In genomic region chr1:143837681-143838080, GRCm38 (mm10) we compare ENCODE assay signal across 25 mouse cellular contexts.
DNase-seq lines count a peak whose midpoint lies in the region; TF ChIP-seq lines count a peak whose summit lies in the region.
"Had no signal": no experiment of that assay in that cellular context is flagged by ENCODE, and none has a peak within 500 bp of the region (broad histone marks: within the 10 kb centered on the region; RNA-seq: fewer than 3 reads in every experiment).

No protein-coding gene starts in this region.

- WGBS in kidney, adult 2 months: 96% methylated on average over 4 of the region's 4 CpGs

- peak overlapping the region; percentile 55 for H3K27ac ChIP-seq in gastrocnemius, adult 2 months
- peak overlapping the region; percentile 83 for H3K27ac ChIP-seq in testis, adult 2 months (ENCODE audit: control insufficient read depth, insufficient read depth, low read depth, low read length)
- H3K27ac ChIP-seq in kidney, adult 2 months (ENCODE audit: insufficient read depth, low read depth, low read length): no peak overlapping the region
- H3K27ac ChIP-seq: embryonic facial prominence, embryonic 13.5 days; forebrain, embryonic 12.5 days; forebrain, embryonic 15.5 days; hindbrain, embryonic 10.5 days; hindbrain, embryonic 13.5 days; intestine, embryonic 15.5 days had no signal

- no peaks in the 10 kb centered on the region for H3K36me3 ChIP-seq in testis, adult 2 months (ENCODE audit: control insufficient read depth, insufficient read depth, low read length)
- no peaks in the 10 kb centered on the region for H3K36me3 ChIP-seq in kidney, adult 2 months (ENCODE audit: control insufficient read depth, insufficient read depth, low read length)
- H3K36me3 ChIP-seq: embryonic facial prominence, embryonic 13.5 days; forebrain, embryonic 12.5 days; forebrain, embryonic 15.5 days; G1E; hindbrain, embryonic 10.5 days; hindbrain, embryonic 13.5 days; intestine, embryonic 15.5 days had no signal

- peak; percentile 15 for DNase-seq in adrenal gland, postnatal 14 days
- DNase-seq in adrenal gland, postnatal 25 days: no peak
- DNase-seq in gastrocnemius, adult 2 months: peak; percentile 54
- no peak for DNase-seq in gastrocnemius, postnatal 10 days
- DNase-seq in testis, postnatal 14 days (ENCODE audit: low spot score): no peak
- DNase-seq in skeletal muscle tissue, adult 2 months (ENCODE audit: low read depth, low spot score): peak; percentile 38
- DNase-seq in kidney, adult 2 months: no peak
- DNase-seq: adrenal gland, adult 8-10 months; B cell, adult 2 months; cerebellum, adult 9-11 months; cerebellum, postnatal 25 days; heart, adult 11 months; heart, postnatal 36 days; kidney, adult 11 months; kidney, adult 9 months had no signal

- H3K4me3 ChIP-seq in gastrocnemius, adult 2 months: no peak overlapping the region
- no peak overlapping the region for H3K4me3 ChIP-seq in testis, adult 2 months (ENCODE audit: control insufficient read depth, low read depth, low read length)
- H3K4me3 ChIP-seq in kidney, adult 2 months (ENCODE audit: insufficient read depth, low read depth, low read length): no peak overlapping the region
- H3K4me3 ChIP-seq: embryonic facial prominence, embryonic 13.5 days; erythroblast, embryonic 14.5 days; forebrain, embryonic 12.5 days; forebrain, embryonic 15.5 days; hindbrain, embryonic 10.5 days; hindbrain, embryonic 13.5 days; intestine, embryonic 15.5 days had no signal

- no peaks in the 10 kb centered on the region for H3K27me3 ChIP-seq in testis, adult 2 months (ENCODE audit: control insufficient read depth, insufficient read depth, low read length)
- H3K27me3 ChIP-seq in kidney, adult 2 months (replicated peaks; ENCODE audit: control insufficient read depth, insufficient read depth, low read length): no peaks in the 10 kb centered on the region
- H3K27me3 ChIP-seq: CH12.LX; embryonic facial prominence, embryonic 13.5 days; forebrain, embryonic 12.5 days; forebrain, embryonic 15.5 days; hindbrain, embryonic 13.5 days; intestine, embryonic 15.5 days had no signal

- TF ChIP-seq CTCF in gastrocnemius, adult 2 months (IDR thresholded peaks at IDR 0.05): no peak
- TF ChIP-seq CTCF in testis, adult 2 months (IDR thresholded peaks at IDR 0.05; ENCODE audit: control insufficient read depth, insufficient read depth, insufficient replicate concordance, low read depth, low read length): no peak
- TF ChIP-seq CTCF in kidney, adult 2 months (conservative IDR thresholded peaks at IDR 0.05; ENCODE audit: insufficient read depth, insufficient read length, low read depth, low read length): no peak

- no peaks in the 10 kb centered on the region; the same call in none of the 2 replicates for H3K4me1 ChIP-seq in testis, adult 2 months (ENCODE audit: control insufficient read depth, insufficient read depth, low read length)
- no peaks in the 10 kb centered on the region for H3K4me1 ChIP-seq in kidney, adult 2 months (ENCODE audit: control insufficient read depth, insufficient read depth, low read length)
- H3K4me1 ChIP-seq: embryonic facial prominence, embryonic 13.5 days; forebrain, embryonic 12.5 days; forebrain, embryonic 15.5 days; intestine, embryonic 15.5 days had no signal

- intact Hi-C loops in gastrocnemius, adult 2 months (cut with DNase I): no loop called here

- TF ChIP-seq POLR2A in testis, adult 2 months (IDR thresholded peaks at IDR 0.05; ENCODE audit: control insufficient read depth, low read depth, low read length): no peak
- TF ChIP-seq POLR2A in kidney, adult 2 months (IDR thresholded peaks at IDR 0.05; ENCODE audit: low read depth, low read length): no peak

Comparison
In these comparisons a context has a peak if more than half of its experiments do, and no peak if none do; other contexts are left out.
1. DNase-seq: peak in adrenal gland, postnatal 14 days (single experiment), gastrocnemius, adult 2 months (single experiment) and skeletal muscle tissue, adult 2 months (single experiment); none in adrenal gland, postnatal 25 days (single experiment), gastrocnemius, postnatal 10 days (single experiment), testis, postnatal 14 days (single experiment) and kidney, adult 2 months (single experiment).